Comparison of ENCODE assay signal across 8 mouse cellular contexts in the genomic region with DNA sequence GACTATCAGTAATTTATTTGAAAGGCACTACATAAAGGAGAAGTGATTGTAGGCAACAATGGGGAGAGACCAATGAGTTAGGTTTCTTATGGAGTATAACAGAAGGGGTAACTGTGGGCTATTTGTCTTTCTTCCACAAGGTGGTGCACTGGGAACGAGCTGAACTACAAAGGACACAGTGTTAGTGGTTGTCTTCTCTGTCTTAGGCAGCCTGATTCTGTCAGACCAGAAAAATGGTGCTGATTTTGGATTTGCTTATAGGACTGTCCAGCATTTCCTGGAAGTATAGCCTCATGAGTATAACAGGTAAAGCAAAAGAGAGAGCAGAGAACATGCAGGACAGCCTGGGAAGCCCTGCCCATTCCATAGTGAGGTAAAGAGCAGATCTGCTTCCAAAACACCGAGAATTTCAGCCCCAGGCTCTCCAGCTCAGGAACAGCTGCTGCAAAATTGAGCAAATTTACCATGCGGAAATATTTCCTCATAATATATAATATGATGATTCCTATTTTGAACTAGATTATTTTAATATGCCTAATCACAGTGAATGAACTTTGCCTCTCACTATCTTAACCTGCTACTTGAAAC.
A peak's percentile ranks its signal among the peaks of the same experiment; 100 is the strongest.
DNase-seq lines count a peak whose midpoint lies in the region; ATAC-seq and TF ChIP-seq lines count a peak whose summit lies in the region.

No protein-coding gene starts in this region.

- 39% methylated on average over 3 of the region's 3 CpGs for WGBS in cerebellum, adult 2 months
- WGBS in intestine, embryonic 14.5 days: 41% methylated on average over 3 of the region's 3 CpGs
- WGBS in neural tube, embryonic 12.5 days: 42% methylated on average over 3 of the region's 3 CpGs

- no peak for TF ChIP-seq POLR2A in cerebellum, adult 2 months (IDR thresholded peaks at IDR 0.05; ENCODE audit: borderline replicate concordance, insufficient read depth, low read length)

- ATAC-seq in intestine, embryonic 14.5 days (replicated peaks; ENCODE audit: low FRiP score, low TSS enrichment, low read depth): no peak; the same call in 1 of the 2 replicates
- ATAC-seq in neural tube, embryonic 12.5 days (ENCODE audit: low FRiP score, low read depth): peak; percentile 82

- H3K36me3 ChIP-seq in intestine, embryonic 14.5 days (ENCODE audit: control insufficient read depth, insufficient read depth, low read length): no peaks in the 10 kb centered on the region
- no peaks in the 10 kb centered on the region for H3K36me3 ChIP-seq in neural tube, embryonic 12.5 days

- H3K4me3 ChIP-seq in cerebellum, adult 2 months (replicated peaks; ENCODE audit: insufficient read depth, low read depth, low read length): no peak overlapping the region
- no peak overlapping the region for H3K4me3 ChIP-seq in intestine, embryonic 14.5 days (ENCODE audit: low read depth, low read length)
- no peak overlapping the region for H3K4me3 ChIP-seq in neural tube, embryonic 12.5 days

- no peak overlapping the region for H3K27ac ChIP-seq in cerebellum, adult 2 months (ENCODE audit: insufficient read depth, low read length)
- H3K27ac ChIP-seq in intestine, embryonic 14.5 days (ENCODE audit: low read depth): no peak overlapping the region
- no peak overlapping the region for H3K27ac ChIP-seq in neural tube, embryonic 12.5 days

- no peaks in the 10 kb centered on the region for H3K4me1 ChIP-seq in cerebellum, adult 2 months (ENCODE audit: control insufficient read depth, insufficient read depth, low read length)
- no peaks in the 10 kb centered on the region for H3K4me1 ChIP-seq in intestine, embryonic 14.5 days (replicated peaks; ENCODE audit: control insufficient read depth, insufficient read depth, low read length)
- H3K4me1 ChIP-seq in neural tube, embryonic 12.5 days: no peaks in the 10 kb centered on the region

- no peaks in the 10 kb centered on the region for H3K27me3 ChIP-seq in cerebellum, adult 2 months (ENCODE audit: control insufficient read depth, insufficient read depth, low read length)
- H3K27me3 ChIP-seq in intestine, embryonic 14.5 days (replicated peaks; ENCODE audit: control insufficient read depth, insufficient read depth, low read length): no peaks in the 10 kb centered on the region
- no peaks in the 10 kb centered on the region for H3K27me3 ChIP-seq in neural tube, embryonic 12.5 days (replicated peaks)

- peak; percentile 18; the same call in 1 of the 2 replicates for TF ChIP-seq CTCF in cerebellum, adult 2 months (IDR thresholded peaks at IDR 0.05; ENCODE audit: borderline replicate concordance, insufficient read depth, low read depth, low read length)

- H3K9ac ChIP-seq in intestine, embryonic 14.5 days (ENCODE audit: low read length): no peak overlapping the region
- H3K9ac ChIP-seq in neural tube, embryonic 12.5 days: no peak overlapping the region

- H3K9me3 ChIP-seq in intestine, embryonic 14.5 days (ENCODE audit: control insufficient read depth, low read length): no peaks in the 10 kb centered on the region
- no peaks in the 10 kb centered on the region for H3K9me3 ChIP-seq in neural tube, embryonic 12.5 days

- H3K4me2 ChIP-seq in intestine, embryonic 14.5 days (ENCODE audit: low read length): no peak overlapping the region
- H3K4me2 ChIP-seq in neural tube, embryonic 12.5 days (replicated peaks): no peak overlapping the region

- DNase-seq in adrenal gland, adult 8-10 months: peak; percentile 5
- DNase-seq in adrenal gland, adult 18-20 months (ENCODE audit: low spot score in 2 of 2): no peak
- DNase-seq in cerebellum, adult 2 months: peak; percentile 7 to 14
- peak; percentile 59 for DNase-seq in forelimb bud, embryonic 11.5 days (ENCODE audit: low read depth, low spot score)
- peak; percentile 58 for DNase-seq in intestine, embryonic 14.5 days (ENCODE audit: low spot score)
- peak; percentile 47 to 89 for DNase-seq in left cerebral cortex, adult 9 months (ENCODE audit: low spot score in 2 of 2)
- DNase-seq in spleen, postnatal 4 days (ENCODE audit: low spot score in 2 of 2): no peak

Comparison
In these comparisons a context has a peak if more than half of its experiments do, and no peak if none do; other contexts are left out.
1. DNase-seq: peak in adrenal gland, adult 8-10 months (single experiment), cerebellum, adult 2 months (2 of 2), forelimb bud, embryonic 11.5 days (single experiment), intestine, embryonic 14.5 days (single experiment) and left cerebral cortex, adult 9 months (2 of 2); none in adrenal gland, adult 18-20 months (0 of 2) and spleen, postnatal 4 days (0 of 2).